Mouse (Mus musculus): ENCODE results near the gene Fam118b.

- no peak for TF ChIP-seq CTCF (IDR thresholded peaks at IDR 0.05; ENCODE audit: control insufficient read depth, insufficient read depth, low read length)
- no peak for TF ChIP-seq POLR2A (IDR thresholded peaks at IDR 0.05; ENCODE audit: borderline replicate concordance, control insufficient read depth, low read depth, low read length)
Measured at GRCm38 (mm10) chr9:35238915-35239571, 28.6 kb downstream of the Fam118b start.
